Mouse (Mus musculus) thymus, postnatal 25 days (tissue): ENCODE measurements around the gene Chst4.
"Not testable (repeated sequence)": the region's sequence is repeated elsewhere in the genome, so short reads cannot be mapped to it uniquely, and the experiment has no call there.

Experiments
- DNase-seq: peaks from one replicate; pipeline ENCODE4 v3.0.0; 2022

The Chst4 gene

DNA sequence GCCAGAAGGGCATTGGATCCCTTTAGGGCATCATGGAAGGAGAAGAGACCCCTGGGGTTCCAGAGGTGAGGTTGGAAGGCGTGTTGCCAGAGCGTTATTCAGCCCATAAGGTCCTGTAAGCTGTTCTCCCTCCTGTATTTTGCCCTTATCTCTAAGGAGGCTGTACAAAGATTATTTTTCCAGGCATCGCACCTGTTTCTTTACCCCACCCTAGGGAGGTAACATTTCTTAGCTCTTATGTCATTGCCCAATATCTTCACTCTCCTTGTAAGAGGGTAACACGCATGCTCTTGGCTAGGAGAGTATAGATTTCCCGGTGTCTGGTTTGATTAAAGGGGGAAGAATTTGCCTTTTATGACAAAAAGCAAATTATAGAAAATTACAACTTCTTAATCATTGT is at the start of gene Chst4:
Gene Chst4, minus strand, starts transcription at position 82 of the 400 bp plus-strand sequence.
- DNase-seq: no peak

- DNase-seq: no peak
Measured at GRCm38 (mm10) chr8:110082416-110083105, 43.0 kb upstream of the Chst4 start.

DNA sequence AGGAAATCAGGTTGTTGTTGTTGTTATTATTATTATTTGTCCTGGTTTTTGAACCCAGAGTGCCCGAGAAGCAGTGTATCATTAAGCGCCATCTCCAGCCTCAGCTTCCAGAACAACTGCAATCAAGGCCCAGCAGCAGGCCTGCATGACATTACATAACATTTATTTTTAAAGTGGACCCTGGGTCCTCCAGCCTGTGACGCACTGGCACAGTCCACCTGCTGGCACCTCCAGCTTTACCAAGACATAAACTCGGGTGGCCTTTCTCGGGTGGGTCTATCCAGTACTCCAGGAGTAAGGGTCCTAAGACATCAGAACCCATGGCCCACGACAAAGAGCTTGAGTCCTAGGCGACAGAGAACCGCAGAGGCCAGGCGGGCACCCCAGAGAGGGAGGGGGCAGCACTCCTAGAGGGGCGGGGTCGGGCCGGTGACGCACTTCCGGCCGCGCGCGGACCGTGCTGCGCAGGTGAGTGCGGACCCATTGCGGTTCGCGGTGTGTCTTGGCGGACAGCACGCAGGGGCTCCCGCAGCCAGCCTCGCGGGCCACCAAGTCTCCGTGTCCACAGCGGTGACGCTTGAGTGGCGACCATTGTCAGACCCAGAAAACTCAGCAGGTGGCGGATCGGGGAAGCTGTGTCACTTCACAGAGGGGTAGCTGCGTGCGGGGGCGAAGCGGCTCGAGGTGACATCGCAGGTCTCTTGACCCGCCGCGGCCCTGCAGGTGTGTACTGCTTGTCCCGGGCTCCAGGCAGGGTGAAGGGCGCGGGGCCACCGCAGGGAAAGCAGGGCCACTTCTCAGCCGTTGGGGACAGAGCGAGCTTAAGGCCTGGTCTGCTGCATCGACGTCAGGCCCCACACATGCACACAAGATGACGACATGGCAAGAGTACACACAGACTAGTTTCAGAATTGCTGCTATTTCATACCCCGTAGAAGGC is 40.0 kb upstream of the Chst4 start, which contains the start of gene Zfp612:
Gene Zfp612, plus strand, starts transcription at position 465 of the 940 bp plus-strand sequence.
- peak; percentile 34 for DNase-seq

DNA sequence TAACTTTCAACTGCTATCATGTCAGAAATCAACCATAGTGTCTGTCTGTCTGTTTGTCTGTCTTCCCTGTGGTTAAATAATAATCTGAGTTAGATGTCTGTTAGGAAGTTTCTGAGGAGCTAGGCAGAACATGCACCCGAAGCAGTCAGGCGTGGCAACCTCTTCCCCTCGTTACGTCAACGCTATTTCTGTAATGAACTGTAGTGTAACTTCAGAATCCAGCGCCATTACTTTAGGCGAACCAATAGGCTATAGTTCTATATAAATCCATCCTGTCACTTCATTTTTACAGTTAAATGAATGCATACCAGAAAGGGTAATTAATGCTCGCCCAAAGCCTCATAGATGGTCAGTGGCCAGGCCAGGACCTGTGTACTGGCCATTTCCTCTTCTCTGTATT is 35.0 kb upstream of the Chst4 start:
- no peak for DNase-seq

- DNase-seq: peak; percentile 20
Measured at GRCm38 (mm10) chr8:110071600-110071999, 32.1 kb upstream of the Chst4 start.

DNA sequence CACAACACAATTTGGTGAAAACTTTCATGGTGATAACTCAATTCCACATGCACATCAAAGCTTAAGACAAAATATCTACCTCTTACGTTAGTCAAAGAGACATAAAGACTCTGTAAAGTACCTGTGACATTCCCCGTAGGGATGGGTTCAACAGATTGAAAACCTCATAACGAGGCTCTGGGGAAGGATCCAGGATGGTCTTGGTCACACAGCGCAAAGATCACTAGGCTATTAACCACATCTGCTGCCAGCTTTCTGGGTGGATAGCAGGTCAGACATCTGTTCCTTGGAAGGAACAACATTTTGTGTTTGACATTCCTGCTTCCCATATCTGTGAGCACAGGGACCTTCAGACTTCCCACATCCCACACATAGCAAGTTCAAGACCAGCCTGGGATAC is 30.2 kb upstream of the Chst4 start:
- DNase-seq: no peak

DNA sequence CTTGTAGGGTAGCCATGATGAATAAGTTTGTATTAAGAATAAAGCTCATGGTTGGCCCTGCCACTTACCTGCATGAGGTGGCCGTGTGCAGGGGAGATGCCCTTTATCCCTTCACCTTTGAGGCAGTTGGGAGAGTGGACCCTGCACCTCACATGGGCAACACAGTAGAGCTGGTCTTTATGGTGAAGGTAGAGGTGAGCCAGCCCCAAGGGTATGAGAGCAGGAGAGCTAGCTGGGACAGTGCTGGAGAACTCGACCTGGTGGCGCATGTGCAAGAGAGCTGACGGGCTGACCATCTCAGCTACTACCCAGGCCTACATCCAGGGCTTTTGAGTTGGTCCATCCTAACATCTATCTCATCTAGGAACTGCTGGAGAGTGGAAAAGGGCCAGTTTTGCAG is 26.1 kb upstream of the Chst4 start:
- no peak for DNase-seq

GRCm38 (mm10) chr8:110064606-110065365 is 25.2 kb upstream of the Chst4 start:
- DNase-seq: no peak

GRCm38 (mm10) chr8:110064161-110064560 is 24.6 kb upstream of the Chst4 start:
- DNase-seq: no peak

- DNase-seq: no peak
Measured at GRCm38 (mm10) chr8:110058207-110058606, 18.7 kb upstream of the Chst4 start.

- DNase-seq: no peak
Measured at GRCm38 (mm10) chr8:110051208-110051607, 11.7 kb upstream of the Chst4 start.

- no peak for DNase-seq
Measured at GRCm38 (mm10) chr8:110040509-110040908, 969 bp upstream of the Chst4 start.

DNA sequence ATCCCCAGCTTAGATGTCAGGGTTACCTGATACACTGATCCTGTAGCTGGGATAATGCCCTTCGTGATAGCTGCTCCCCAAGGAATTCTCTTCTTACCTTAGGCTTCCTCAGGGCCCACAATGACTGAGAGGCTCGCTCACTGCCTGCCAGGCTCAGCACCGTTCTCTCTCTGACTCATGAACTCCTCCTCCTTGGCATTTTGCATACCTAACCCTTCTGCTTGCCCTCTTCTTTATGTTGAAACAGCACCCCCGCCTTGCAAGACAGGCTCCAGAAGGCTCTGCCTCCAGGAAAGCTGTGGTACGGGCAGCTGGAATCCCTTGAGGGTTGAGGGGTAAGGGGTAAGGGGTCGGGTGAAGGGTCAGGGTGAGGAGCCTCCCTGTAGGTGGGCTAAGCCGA is 324 bp downstream of the Chst4 start:
- no peak for DNase-seq

DNA sequence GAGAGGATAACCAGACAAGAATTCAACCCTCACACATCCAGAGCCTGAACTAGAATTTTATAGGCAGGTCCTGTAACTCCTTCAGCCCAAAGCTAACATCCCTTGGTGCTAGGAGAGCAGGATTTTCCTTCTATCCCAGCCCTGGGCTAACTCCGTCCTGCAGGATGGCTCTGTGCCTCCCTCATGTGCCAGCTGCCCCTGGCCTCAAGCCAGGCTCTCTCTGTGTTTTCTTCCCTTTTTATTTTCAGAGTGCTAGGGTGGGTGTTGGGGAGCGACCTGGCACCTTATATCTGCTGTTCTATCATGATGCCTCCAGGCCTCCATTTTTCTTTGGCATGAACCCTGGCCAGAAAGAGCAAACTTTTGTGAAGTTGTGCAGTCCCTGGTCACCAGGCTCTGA is 3.4 kb downstream of the Chst4 start:
- DNase-seq: no peak

- no peak for DNase-seq
Measured at GRCm38 (mm10) chr8:110034331-110034730, 5.2 kb downstream of the Chst4 start.

- not testable (repeated sequence) for DNase-seq
Measured at GRCm38 (mm10) chr8:110033771-110034170, 5.8 kb downstream of the Chst4 start.

- DNase-seq: no peak
Measured at GRCm38 (mm10) chr8:110022768-110023344, 16.7 kb downstream of the Chst4 start.

DNA sequence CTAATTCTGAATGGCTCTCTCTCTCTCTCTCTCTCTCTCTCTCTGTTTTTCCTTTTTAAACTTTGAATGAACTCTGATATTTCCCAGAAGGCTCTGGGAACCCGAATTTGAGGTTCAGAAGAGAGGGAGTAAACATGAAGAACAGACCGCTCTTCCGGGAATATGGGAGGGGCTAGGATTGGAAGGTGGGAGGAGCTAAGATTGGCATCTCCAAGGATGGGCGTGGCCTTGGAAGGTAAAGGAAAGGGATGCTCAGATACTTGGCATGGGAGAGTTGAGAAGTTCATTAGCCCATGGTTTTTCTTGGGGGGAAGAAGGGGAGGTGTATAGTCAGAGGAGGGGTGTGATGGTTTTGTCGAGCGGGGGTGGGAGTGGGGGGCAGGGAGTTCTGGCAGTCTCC is 17.5 kb downstream of the Chst4 start:
- no peak for DNase-seq

GRCm38 (mm10) chr8:110010868-110011267 is 28.7 kb downstream of the Chst4 start:
- DNase-seq: peak; percentile 25

- no peak for DNase-seq
Measured at GRCm38 (mm10) chr8:110008995-110009446, 30.5 kb downstream of the Chst4 start.

- DNase-seq: no peak
Measured at GRCm38 (mm10) chr8:110008228-110008994, 31.1 kb downstream of the Chst4 start.
